Mouse (Mus musculus) C2C12 (cell line): Measurements from ENCODE around the gene Gpc6. TPM values are rescaled to one million over a fixed set of nuclear protein-coding genes. Genes with fewer than 3 reads are reported as not detected.

Experiments used
- H3K27me3 ChIP-seq: one replicate; pipeline ENCODE4 v1.6.1; 2011; ENCODE audit not compliant: control insufficient read depth, insufficient read depth, insufficient read length
- H3K36me3 ChIP-seq: one replicate; pipeline ENCODE4 v1.6.1; 2011; ENCODE audit not compliant: control insufficient read depth, insufficient read depth
- H3K4me3 ChIP-seq: one replicate; pipeline ENCODE4 v1.5.1; 2011; ENCODE audit warnings: mild to moderate bottlenecking, control low read depth; ENCODE audit not compliant: poor library complexity, insufficient read depth, severe bottlenecking
- H3K79me2 ChIP-seq: one replicate; pipeline ENCODE4 v1.6.1; 2011; ENCODE audit not compliant: control insufficient read depth, insufficient read depth
- H3K79me3 ChIP-seq: one replicate; pipeline ENCODE4 v1.6.1; 2011; ENCODE audit warnings: low read depth, control low read depth
- H3ac ChIP-seq: one replicate; pipeline ENCODE3; 2011; ENCODE audit warnings: low read depth; ENCODE audit not compliant: control insufficient read depth, insufficient read length
- CEBPB ChIP-seq: IDR thresholded peaks from one replicate; pipeline ENCODE4 v1.6.1; 2011; ENCODE audit warnings: low read depth, mild to moderate bottlenecking, control low read depth, moderate library complexity
- CTCF ChIP-seq: IDR thresholded peaks from one replicate; pipeline ENCODE4 v1.5.1; 2011; ENCODE audit not compliant: control insufficient read depth, insufficient read depth, insufficient read length
- FOSL1 ChIP-seq: IDR thresholded peaks from one replicate; pipeline ENCODE4 v1.8.0; 2011; ENCODE audit warnings: mild to moderate bottlenecking, low read length; ENCODE audit not compliant: poor library complexity, insufficient read depth, severe bottlenecking
- MAX ChIP-seq: IDR thresholded peaks from one replicate; pipeline ENCODE4 v1.6.1; 2011; ENCODE audit warnings: mild to moderate bottlenecking, control low read depth
- MYOD1 ChIP-seq: IDR thresholded peaks from one replicate; pipeline ENCODE4 v1.6.1; 2011; ENCODE audit warnings: low read depth; ENCODE audit not compliant: control insufficient read depth, insufficient read length
- MYOG ChIP-seq: IDR thresholded peaks from one replicate; pipeline ENCODE4 v1.6.1; 2011; ENCODE audit not compliant: control insufficient read depth, insufficient read length; ENCODE audit errors: extremely low read depth
- USF1 ChIP-seq: IDR thresholded peaks from one replicate; pipeline ENCODE4 v1.6.1; 2011; ENCODE audit warnings: low read depth, mild to moderate bottlenecking, control low read depth, moderate library complexity
- polyA plus RNA-seq: library from polyadenylated mRNA; unstranded; fragments of >200 nt; fragmentation: generic; extraction: Trizol; gene quantifications from one replicate; pipeline ENCODE4 v1.2.1, GENCODE M21; 2012; ENCODE audit warnings: missing spikeins

The Gpc6 gene
- polyA plus RNA-seq, 1 experiment = 9.6 TPM

DNA sequence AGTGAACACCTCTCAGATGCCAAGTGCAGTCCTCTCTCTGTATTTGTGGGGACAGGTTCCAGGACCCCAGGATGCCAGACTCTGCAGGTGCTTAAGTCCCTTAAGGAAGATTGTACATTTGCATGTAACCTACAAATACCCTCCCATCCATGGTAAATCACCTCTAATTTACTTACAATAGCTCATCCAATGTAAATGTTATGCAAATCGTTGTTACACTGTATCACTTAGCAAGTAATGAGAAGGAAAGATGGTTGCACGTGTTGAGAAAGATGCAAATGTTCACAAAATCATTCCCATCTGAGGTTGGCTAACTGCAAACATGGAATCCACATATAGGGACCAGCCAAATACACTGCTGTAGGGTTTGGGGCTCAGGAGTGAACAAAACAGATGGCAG lies 927.7 kb downstream of the Gpc6 start:
- no peaks in the 10 kb centered on the region for H3K79me2 ChIP-seq
- H3ac ChIP-seq = no peak overlapping the region
- H3K36me3 ChIP-seq = no peaks in the 10 kb centered on the region
- no peaks in the 10 kb centered on the region for H3K79me3 ChIP-seq
- no peak overlapping the region for H3K4me3 ChIP-seq
- no peaks in the 10 kb centered on the region for H3K27me3 ChIP-seq
- no peak for TF ChIP-seq MAX
- TF ChIP-seq CTCF = no peak
- no peak for TF ChIP-seq FOSL1
- TF ChIP-seq MYOD1 = no peak

GRCm38 (mm10) chr14:117854498-117854897 lies 929.4 kb downstream of the Gpc6 start:
- Histone ChIP-seq H3K79me3 (no peaks in the 10 kb centered on the region), H3K27me3 (no peaks in the 10 kb centered on the region), H3ac (no peak overlapping the region), H3K79me2 (no peaks in the 10 kb centered on the region), H3K36me3 (no peaks in the 10 kb centered on the region), H3K4me3 (no peak overlapping the region)
- TF ChIP-seq CTCF = no peak
- TF ChIP-seq MYOG = no peak
- no peak for TF ChIP-seq USF1
- TF ChIP-seq MYOD1 = no peak
- no peak for TF ChIP-seq MAX
- TF ChIP-seq CEBPB = no peak

- Histone ChIP-seq H3K27me3 (no peaks in the 10 kb centered on the region), H3K79me2 (no peaks in the 10 kb centered on the region), H3K79me3 (no peaks in the 10 kb centered on the region), H3ac (no peak overlapping the region), H3K4me3 (no peak overlapping the region), H3K36me3 (no peaks in the 10 kb centered on the region)
- TF ChIP-seq MAX (no peak), MYOD1 (no peak), USF1 (no peak), CTCF (no peak), FOSL1 (no peak), CEBPB (no peak), MYOG (no peak)
Observed at GRCm38 (mm10) chr14:117871268-117871667, 946.2 kb downstream of the Gpc6 start.

GRCm38 (mm10) chr14:117879313-117879712 lies 954.2 kb downstream of the Gpc6 start:
- H3K36me3 ChIP-seq = no peaks in the 10 kb centered on the region
- H3K4me3 ChIP-seq = no peak overlapping the region
- no peaks in the 10 kb centered on the region for H3K79me2 ChIP-seq
- no peaks in the 10 kb centered on the region for H3K79me3 ChIP-seq
- TF ChIP-seq MAX = no peak
- TF ChIP-seq CEBPB = no peak
- TF ChIP-seq USF1 = no peak
- TF ChIP-seq MYOG = no peak
- TF ChIP-seq FOSL1 = no peak
- TF ChIP-seq MYOD1 = no peak
- no peaks in the 10 kb centered on the region for H3K27me3 ChIP-seq
- no peak overlapping the region for H3ac ChIP-seq

- TF ChIP-seq MYOD1 = no peak
- no peak for TF ChIP-seq USF1
- TF ChIP-seq CTCF = no peak
- no peak for TF ChIP-seq CEBPB
- no peak for TF ChIP-seq MYOG
- TF ChIP-seq FOSL1 = no peak
- no peak for TF ChIP-seq MAX
- Histone ChIP-seq H3K79me2 (no peaks in the 10 kb centered on the region), H3K36me3 (no peaks in the 10 kb centered on the region), H3K4me3 (no peak overlapping the region), H3K27me3 (no peaks in the 10 kb centered on the region), H3ac (no peak overlapping the region), H3K79me3 (no peaks in the 10 kb centered on the region)
Observed at GRCm38 (mm10) chr14:117881112-117881511, 956.0 kb downstream of the Gpc6 start.

- TF ChIP-seq USF1 (no peak), FOSL1 (no peak), CTCF (peak; percentile 58)
- no peaks in the 10 kb centered on the region for H3K27me3 ChIP-seq
Observed at GRCm38 (mm10) chr14:117882222-117882621, 957.1 kb downstream of the Gpc6 start.

DNA sequence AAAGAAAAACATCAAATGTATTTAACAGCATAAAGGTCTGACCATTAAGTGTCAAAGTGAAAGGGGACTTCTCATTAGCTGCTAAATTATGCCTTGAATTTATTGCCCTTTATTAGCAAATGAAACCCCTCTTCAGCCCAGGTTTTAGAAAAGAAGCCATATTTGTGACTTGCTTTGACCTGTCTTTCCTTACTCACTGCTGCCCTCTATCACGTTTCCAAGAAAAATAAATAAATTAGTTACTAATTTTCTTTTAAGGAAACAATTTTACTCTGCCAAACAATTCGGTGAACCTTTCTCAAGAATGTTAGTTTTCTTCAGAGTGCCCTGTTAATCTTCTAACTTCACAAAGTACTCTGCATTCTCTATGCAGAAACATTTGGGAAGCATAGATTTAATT lies 964.5 kb downstream of the Gpc6 start:
- Histone ChIP-seq H3K4me3 (no peak overlapping the region), H3K27me3 (no peaks in the 10 kb centered on the region), H3K36me3 (no peaks in the 10 kb centered on the region), H3K79me2 (no peaks in the 10 kb centered on the region), H3K79me3 (no peaks in the 10 kb centered on the region), H3ac (no peak overlapping the region)
- TF ChIP-seq CEBPB (no peak), MYOD1 (no peak), FOSL1 (no peak), MAX (no peak), USF1 (no peak), CTCF (no peak), MYOG (no peak)

More at GRCm38 (mm10) chr14:117882222-117882621, 957.1 kb downstream of the Gpc6 start:
- H3ac ChIP-seq = no peak overlapping the region
- H3K79me2 ChIP-seq = no peaks in the 10 kb centered on the region
- no peaks in the 10 kb centered on the region for H3K36me3 ChIP-seq
- no peaks in the 10 kb centered on the region for H3K79me3 ChIP-seq
- no peak overlapping the region for H3K4me3 ChIP-seq
